Mouse (Mus musculus) cortical plate, adult 2 months (tissue): ENCODE measurements at regions not wholly inside any gene's neighbourhood (a gene's known extent, or its start where the extent isn't known, plus 50 kb on each side); places are given as distances from the start of the nearest gene placed in this dataset.

Experiments used
- H3K27ac ChIP-seq: fragments of 200-500 bp; 2 replicates; pipeline ENCODE4 v1.5.1; 2012; ENCODE audit warnings: low read length, control low read depth, inconsistent platforms; ENCODE audit not compliant: insufficient read depth
- H3K4me1 ChIP-seq: fragments of 200-500 bp; 2 replicates; pipeline ENCODE4 v1.6.1; 2011; ENCODE audit warnings: low read length; ENCODE audit not compliant: control insufficient read depth, insufficient read depth
- H3K4me3 ChIP-seq: fragments of 200-500 bp; 2 replicates; pipeline ENCODE4 v1.5.1; 2011; ENCODE audit warnings: mild to moderate bottlenecking, low read length, control low read depth; ENCODE audit not compliant: insufficient read depth
- CTCF ChIP-seq: fragments of 200-500 bp; IDR thresholded peaks from 2 replicates; pipeline ENCODE4 v1.5.1; 2011; ENCODE audit warnings: mild to moderate bottlenecking, control low read depth, low read length; ENCODE audit not compliant: insufficient read depth; ENCODE audit errors: extremely low read depth
- POLR2A ChIP-seq: fragments of 200-500 bp; IDR thresholded peaks from 2 replicates; pipeline ENCODE4 v1.6.1; 2011; ENCODE audit warnings: mild to moderate bottlenecking, low read length, control low read depth; ENCODE audit not compliant: insufficient read depth; ENCODE audit errors: extremely low read depth

- H3K27ac ChIP-seq = no peak overlapping the region
- H3K4me1 ChIP-seq = no peaks in the 10 kb centered on the region
- TF ChIP-seq POLR2A (no peak), CTCF (no peak)
- H3K4me3 ChIP-seq = no peak overlapping the region
Observed at GRCm38 (mm10) chr10:10116442-10116841, 215.6 kb upstream of the Stxbp5 start.

DNA sequence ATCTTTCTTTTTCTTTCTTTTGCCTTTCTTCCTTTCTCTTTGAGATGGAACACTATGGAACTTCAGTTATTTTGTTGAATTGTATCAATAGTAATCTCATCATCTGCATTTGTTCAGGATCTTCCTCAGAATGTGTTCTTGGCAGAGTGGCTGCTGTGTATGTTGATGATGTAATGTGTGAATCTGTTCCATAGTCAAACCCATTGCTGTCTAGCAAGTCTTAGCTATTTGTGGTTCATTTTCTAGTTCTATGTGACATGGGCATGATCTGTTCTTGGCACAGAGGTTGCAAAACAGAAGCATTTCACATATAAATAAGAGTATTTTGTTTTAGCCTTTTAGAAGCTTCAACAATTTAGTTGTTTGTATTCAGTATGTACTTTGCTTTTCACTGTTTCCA is 212.4 kb upstream of the Stxbp5 start:
- Histone ChIP-seq H3K27ac (no peak overlapping the region), H3K4me1 (no peaks in the 10 kb centered on the region), H3K4me3 (no peak overlapping the region)
- TF ChIP-seq POLR2A (no peak), CTCF (no peak)

- H3K4me3 ChIP-seq = no peak overlapping the region
- TF ChIP-seq CTCF (no peak), POLR2A (no peak)
- H3K27ac ChIP-seq = peak overlapping the region; percentile 53; the same call in 1 of the 2 replicates
- peaks cover 3% of the 10 kb centered on the region; the same call in 1 of the 2 replicates for H3K4me1 ChIP-seq
Observed at GRCm38 (mm10) chr10:10111055-10111454, 210.2 kb upstream of the Stxbp5 start.

DNA sequence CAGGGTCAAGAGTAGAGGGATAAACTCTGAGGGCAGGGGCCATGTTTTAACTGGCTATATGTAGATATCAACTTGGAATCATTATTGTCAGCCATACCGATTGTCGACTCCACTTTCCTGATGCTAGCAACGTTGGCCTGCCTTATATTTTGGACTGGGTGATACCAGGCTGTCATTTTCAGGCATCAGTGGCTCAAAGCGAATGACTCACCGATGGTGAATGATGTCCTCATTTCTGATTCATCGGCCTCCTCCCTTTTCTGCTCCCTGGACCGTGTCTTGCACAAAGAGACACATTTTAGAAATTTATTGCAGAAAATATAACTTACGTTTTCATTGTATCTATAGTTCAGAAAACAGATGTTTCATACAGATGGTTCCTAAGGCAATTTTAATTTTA is 209.0 kb upstream of the Stxbp5 start:
- TF ChIP-seq CTCF = no peak
- TF ChIP-seq POLR2A = no peak

GRCm38 (mm10) chr10:10107123-10107525 is 206.2 kb upstream of the Stxbp5 start:
- Histone ChIP-seq H3K4me3 (no peak overlapping the region), H3K27ac (peak overlapping the region; percentile 56), H3K4me1 (peaks cover 3% of the 10 kb centered on the region; the same call in 1 of the 2 replicates)
- peak; percentile 64 for TF ChIP-seq POLR2A
- TF ChIP-seq CTCF = no peak

More for the DNA sequence above, 209.0 kb upstream of the Stxbp5 start:
- no peak overlapping the region for H3K27ac ChIP-seq
- H3K4me1 ChIP-seq = peaks cover 3% of the 10 kb centered on the region; the same call in 1 of the 2 replicates
- H3K4me3 ChIP-seq = no peak overlapping the region

DNA sequence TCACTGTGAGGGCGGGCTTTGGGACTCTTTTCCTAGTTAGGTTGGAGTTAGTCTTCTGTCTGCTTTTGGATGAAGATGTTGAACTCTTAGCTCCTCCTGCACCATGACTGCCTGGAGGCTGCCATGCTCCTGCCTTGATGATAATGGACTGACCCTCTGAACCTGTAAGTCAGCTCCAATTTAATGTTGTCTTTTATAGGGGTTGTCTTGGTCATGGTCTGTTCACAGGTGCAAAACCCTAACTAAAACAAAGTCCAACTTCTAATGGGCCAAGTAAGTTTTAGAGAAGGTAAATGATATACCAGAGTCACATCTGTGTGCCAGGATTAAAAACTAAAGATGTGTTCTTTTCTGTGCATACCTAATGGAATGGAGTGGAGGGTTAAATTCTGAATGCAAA is 205.8 kb upstream of the Stxbp5 start:
- Histone ChIP-seq H3K4me1 (peaks cover 3% of the 10 kb centered on the region; the same call in 1 of the 2 replicates), H3K4me3 (no peak overlapping the region), H3K27ac (peak overlapping the region; percentile 56; the same call in 1 of the 2 replicates)
- no peak for TF ChIP-seq POLR2A
- no peak for TF ChIP-seq CTCF

- TF ChIP-seq CTCF (no peak), POLR2A (no peak)
- H3K4me1 ChIP-seq = 0 out of 2 replicates have a peak, but pooled peaks cover 1% of the 10 kb centered on the region
- no peak overlapping the region for H3K27ac ChIP-seq
- H3K4me3 ChIP-seq = no peak overlapping the region
Observed at GRCm38 (mm10) chr10:10101641-10102040, 200.8 kb upstream of the Stxbp5 start.

DNA sequence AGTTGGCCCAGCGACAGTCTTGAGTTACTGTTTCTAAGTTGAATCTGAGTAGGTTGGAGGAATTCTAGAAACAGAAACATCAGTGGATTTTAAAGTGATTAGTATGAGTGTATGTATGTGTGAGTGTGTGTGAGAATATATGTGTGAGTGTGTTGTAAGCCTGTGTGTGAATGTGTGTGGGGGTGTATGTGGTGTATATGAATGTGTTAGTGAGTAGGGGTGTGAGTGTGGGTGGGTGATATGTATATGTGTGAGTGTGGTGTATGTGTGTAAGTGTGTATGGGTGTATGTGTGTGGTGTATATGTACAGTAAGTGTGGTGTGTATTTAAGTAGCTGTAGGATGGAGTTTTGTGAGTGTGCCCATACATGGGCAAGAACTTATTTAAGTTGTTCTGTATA is 197.6 kb upstream of the Stxbp5 start:
- Histone ChIP-seq H3K4me3 (no peak overlapping the region), H3K4me1 (peaks cover 2% of the 10 kb centered on the region; the same call in 1 of the 2 replicates), H3K27ac (no peak overlapping the region)
- no peak for TF ChIP-seq CTCF
- no peak for TF ChIP-seq POLR2A

DNA sequence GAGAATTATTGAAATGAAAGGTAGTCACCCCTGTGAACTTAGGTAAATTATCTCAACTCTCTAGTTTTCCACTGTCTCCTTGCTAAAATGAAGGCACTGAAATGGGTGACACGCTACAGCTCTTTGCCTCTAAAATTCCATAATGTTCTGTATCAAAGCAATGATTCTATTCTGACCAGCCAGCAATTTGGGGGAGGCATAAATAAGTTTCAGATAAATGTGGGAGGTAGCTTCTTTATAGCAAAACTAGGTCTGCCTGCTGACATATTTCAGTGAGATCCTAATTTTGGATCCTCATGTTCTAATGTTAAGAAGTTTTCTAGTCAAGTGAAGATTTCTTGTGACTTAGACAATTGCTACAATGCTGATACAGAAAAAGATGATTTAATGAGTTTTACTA is 193.2 kb upstream of the Stxbp5 start:
- H3K27ac ChIP-seq = peak overlapping the region; percentile 94
- peaks cover 2% of the 10 kb centered on the region; the same call in 1 of the 2 replicates for H3K4me1 ChIP-seq
- TF ChIP-seq POLR2A (no peak), CTCF (no peak)
- no peak overlapping the region for H3K4me3 ChIP-seq

DNA sequence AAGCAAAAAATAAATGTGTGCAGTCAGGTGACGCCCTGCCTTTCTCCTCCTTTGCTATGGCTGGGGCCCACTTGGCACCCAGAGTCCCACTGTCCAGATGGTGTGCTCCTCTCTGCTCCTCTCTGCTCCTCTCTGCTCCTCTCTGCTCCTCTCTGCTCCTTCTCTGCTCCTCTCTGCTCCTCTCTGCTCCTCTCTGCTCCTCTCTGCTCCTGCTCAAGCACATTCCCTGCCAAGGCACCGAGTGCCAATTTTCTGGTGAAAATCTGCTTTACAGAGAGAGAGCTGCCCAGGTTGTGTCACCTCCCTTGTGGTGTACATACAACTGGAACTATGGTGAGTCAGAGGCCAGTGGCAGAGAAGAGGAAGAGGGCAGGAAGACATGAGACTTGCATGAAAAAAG is 192.8 kb upstream of the Stxbp5 start:
- TF ChIP-seq POLR2A (no peak), CTCF (no peak)
- peak overlapping the region; percentile 94 for H3K27ac ChIP-seq
- peaks cover 2% of the 10 kb centered on the region; the same call in 1 of the 2 replicates for H3K4me1 ChIP-seq
- H3K4me3 ChIP-seq = no peak overlapping the region

- no peak for TF ChIP-seq POLR2A
- TF ChIP-seq CTCF = no peak
- no peak overlapping the region for H3K27ac ChIP-seq
Observed at GRCm38 (mm10) chr10:10085934-10086333, 185.1 kb upstream of the Stxbp5 start.

More at GRCm38 (mm10) chr10:10085934-10086333, 185.1 kb upstream of the Stxbp5 start:
- H3K4me3 ChIP-seq = no peak overlapping the region
- no peaks in the 10 kb centered on the region for H3K4me1 ChIP-seq
